Mouse (Mus musculus) olfactory bulb, adult 2 months (tissue): Measurements from ENCODE around the gene Skida1. TPM values are rescaled to one million over a fixed set of nuclear protein-coding genes. Genes with fewer than 3 reads are reported as not detected.

Source experiments
- H3K27ac ChIP-seq: fragments of 200-500 bp; 2 replicates; pipeline ENCODE4 v1.5.1; 2012; ENCODE audit warnings: low read depth, low read length; ENCODE audit not compliant: insufficient read depth
- H3K4me1 ChIP-seq: fragments of 200-500 bp; 2 replicates; pipeline ENCODE4 v1.6.1; 2012; ENCODE audit warnings: low read length; ENCODE audit not compliant: control insufficient read depth, insufficient read depth
- H3K4me3 ChIP-seq: fragments of 200-500 bp; 2 replicates; pipeline ENCODE4 v1.5.1; 2012; ENCODE audit warnings: mild to moderate bottlenecking, low read depth, low read length, moderate library complexity; ENCODE audit not compliant: insufficient read depth
- CTCF ChIP-seq: fragments of 200-500 bp; IDR thresholded peaks from 2 replicates; pipeline ENCODE4 v1.5.1; 2012; ENCODE audit warnings: low read depth, mild to moderate bottlenecking, low read length, moderate library complexity; ENCODE audit not compliant: insufficient read depth
- POLR2A ChIP-seq: fragments of 200-500 bp; IDR thresholded peaks from 2 replicates; pipeline ENCODE4 v1.6.1; 2012; ENCODE audit warnings: mild to moderate bottlenecking, low read depth, low read length, moderate library complexity; ENCODE audit not compliant: insufficient read depth
- WGBS: fragments of 180-500 bp; shearing (Covaris S2); methylation state at CpG from one replicate; pipeline ENCODE4 v1.1.7; 2018; 5-methylcytosine and 5-hydroxymethylcytosine counted together
- polyA plus RNA-seq: library from polyadenylated mRNA; stranded (reverse); fragments of >200 nt; gene quantifications from 2 replicates; pipeline ENCODE4 v1.2.4, GENCODE M21; 2012; ENCODE audit warnings: low replicate concordance; ENCODE audit not compliant: missing spikeins, insufficient read depth, insufficient read length

Skida1 gene
- polyA plus RNA-seq, 1 experiment: not detected

DNA sequence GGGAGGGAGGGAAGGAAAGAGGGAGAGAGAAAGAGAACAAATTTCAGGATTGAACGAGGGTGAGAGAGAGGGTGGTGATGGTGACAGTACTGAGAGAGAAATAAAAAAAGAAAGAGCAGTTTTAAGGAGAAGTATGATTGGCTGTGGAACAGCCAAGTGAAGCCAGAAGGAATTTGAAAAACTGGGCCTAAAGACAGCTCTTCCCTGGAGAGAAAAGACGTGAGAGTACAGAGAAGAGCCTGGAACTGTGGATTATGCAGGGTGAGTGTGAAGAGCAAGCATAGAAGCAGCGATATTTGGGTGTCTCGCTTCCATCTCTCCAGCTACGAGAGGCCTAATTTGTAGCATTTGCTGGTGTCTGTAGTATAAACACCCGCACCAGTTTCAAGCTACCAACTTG, 37.6 kb downstream of the Skida1 start:
- H3K27ac ChIP-seq: no peak overlapping the region
- no peak overlapping the region for H3K4me3 ChIP-seq
- no peaks in the 10 kb centered on the region for H3K4me1 ChIP-seq
- TF ChIP-seq POLR2A (no peak), CTCF (no peak)
- WGBS: 83% methylated on average over 6 of the region's 6 CpGs

DNA sequence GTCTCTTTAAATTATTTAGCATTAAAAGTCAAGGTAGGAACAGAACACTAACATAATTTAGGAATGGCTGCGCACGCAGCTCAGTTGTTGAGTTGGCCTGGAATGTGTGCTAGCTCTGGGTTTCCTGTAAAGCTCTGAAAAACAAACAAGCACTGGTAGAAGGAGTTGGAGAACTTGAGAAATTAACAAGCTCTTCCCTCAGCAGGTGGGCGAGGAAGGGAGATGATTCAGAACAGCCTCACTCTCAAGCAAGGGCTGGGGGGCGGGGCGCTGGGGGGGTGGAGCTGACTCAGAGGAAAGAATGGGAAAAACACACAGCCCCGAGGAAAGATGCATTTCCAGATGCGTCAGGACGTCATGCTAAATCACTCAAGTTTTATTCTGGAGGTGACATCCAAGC, 43.7 kb downstream of the Skida1 start:
- Histone ChIP-seq H3K4me1 (no peaks in the 10 kb centered on the region), H3K4me3 (no peak overlapping the region), H3K27ac (no peak overlapping the region)
- WGBS: 24% methylated on average over 8 of the region's 8 CpGs
- TF ChIP-seq POLR2A (no peak), CTCF (no peak)

DNA sequence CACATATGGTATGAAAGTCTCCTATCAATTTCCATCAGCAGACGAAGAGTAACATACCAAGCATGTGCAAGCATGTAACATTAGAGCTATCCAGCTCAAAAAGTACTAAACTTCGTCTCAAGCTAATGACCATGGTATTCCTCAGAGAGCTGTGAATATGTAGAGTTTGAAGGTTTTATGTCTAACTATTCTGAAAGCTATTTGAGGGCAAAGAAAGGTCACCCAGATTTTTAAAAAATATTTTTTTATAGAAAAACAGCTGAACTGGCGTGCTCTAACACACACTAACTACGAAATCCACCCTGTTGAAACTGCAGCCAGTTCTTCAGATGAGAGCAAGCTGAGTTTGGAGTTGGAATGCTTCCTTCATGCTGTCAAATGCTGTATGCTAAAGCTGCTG, 44.6 kb downstream of the Skida1 start:
- Histone ChIP-seq H3K27ac (no peak overlapping the region), H3K4me1 (no peaks in the 10 kb centered on the region), H3K4me3 (no peak overlapping the region)
- TF ChIP-seq CTCF (no peak), POLR2A (no peak)
- WGBS: 97% methylated on average over 4 of the region's 4 CpGs

DNA sequence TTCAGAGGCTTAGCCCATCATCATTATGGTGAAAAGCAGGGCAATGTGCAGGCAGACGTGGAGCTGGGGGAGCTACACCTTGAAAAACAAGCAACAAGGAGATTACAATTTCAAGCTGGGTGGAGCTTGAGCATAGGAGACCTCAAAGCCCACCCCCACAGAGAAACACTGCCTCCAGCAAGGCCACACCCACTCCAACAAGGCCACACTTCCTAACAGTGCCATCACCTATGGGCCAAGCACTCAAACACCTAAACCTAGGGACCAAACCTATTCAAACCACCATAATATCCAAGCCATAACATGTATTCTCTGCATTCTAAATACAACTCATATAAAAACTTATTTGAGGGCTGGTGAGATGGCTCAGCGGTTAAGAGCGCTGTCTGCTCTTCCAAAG, 46.5 kb downstream of the Skida1 start:
- over 99% methylated on average over 3 of the region's 3 CpGs for WGBS
- H3K27ac ChIP-seq: no peak overlapping the region
- TF ChIP-seq POLR2A (no peak), CTCF (no peak)
- no peaks in the 10 kb centered on the region for H3K4me1 ChIP-seq
- no peak overlapping the region for H3K4me3 ChIP-seq

DNA sequence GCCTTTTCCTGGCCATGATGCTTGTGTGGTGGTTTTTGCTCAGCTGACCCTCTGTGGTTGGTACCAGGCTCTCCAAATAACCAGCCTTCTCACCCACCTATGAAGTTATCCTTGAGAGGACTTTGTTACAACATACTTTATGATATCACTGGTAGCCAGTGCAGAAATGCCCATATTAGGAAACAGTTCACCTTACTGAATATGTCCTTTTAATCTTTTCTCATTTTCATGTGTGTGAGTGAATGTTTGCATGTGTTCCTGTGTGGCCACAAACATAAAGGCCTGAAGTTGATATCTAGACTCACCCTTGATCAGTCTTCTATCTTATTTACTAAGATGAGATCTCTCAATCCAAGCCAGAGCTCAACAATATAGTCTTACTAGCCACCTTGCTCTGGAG, 52.0 kb downstream of the Skida1 start, which contains the start of gene H2al2a:
H2al2a (minus strand) TSS at position 101 of the 400 bp plus-strand sequence.
- TF ChIP-seq CTCF (no peak), POLR2A (no peak)
- Histone ChIP-seq H3K27ac (no peak within 1 kb of the TSS), H3K4me3 (no peak within 1 kb of the TSS), H3K4me1 (no peaks in the 10 kb centered on the region)

Other genes starting within 250 kb of the Skida1 start
- gene H2al2a, start 52.1 kb downstream of the Skida1 start, polyA plus RNA-seq: not detected in 2 replicates
- not detected in 2 replicates for gene A930004D18Rik, start 11.3 kb downstream of the Skida1 start, polyA plus RNA-seq
- 433 TPM in 1 of 2 replicates, not detected in the other for gene Mllt10, start 6.2 kb upstream of the Skida1 start, polyA plus RNA-seq